Mouse (Mus musculus) stomach, embryonic 14.5 days (tissue): ENCODE results near the gene Csad. TPM values are rescaled to one million over a fixed set of nuclear protein-coding genes. Genes with fewer than 3 reads are reported as not detected.
A peak's percentile ranks its signal among the peaks of the same experiment; 100 is the strongest.
"Not testable (repeated sequence)": the region's sequence is repeated elsewhere in the genome, so short reads cannot be mapped to it uniquely, and the experiment has no call there.

Experiments used
- ATAC-seq: fragments of 200-750 bp; cut with Nextera tagmentation; 2 replicates; pipeline ENCODE4 v1.8.0; 2017; ENCODE audit warnings: low read depth, moderate TSS enrichment; ENCODE audit not compliant: insufficient number of reproducible peaks, insufficient read depth, low FRiP score
- H3K27ac ChIP-seq: fragments of 300-500 bp; sonication (generic); 2 replicates; pipeline ENCODE4 v1.5.1; 2014; ENCODE audit warnings: mild to moderate bottlenecking, low read length, moderate library complexity, mixed read lengths
- H3K27me3 ChIP-seq: fragments of 300-500 bp; sonication (generic); 2 replicates; pipeline ENCODE4 v1.6.1; 2014; ENCODE audit warnings: low read length, control low read depth, mixed read lengths; ENCODE audit not compliant: control insufficient read depth, insufficient read depth
- H3K36me3 ChIP-seq: fragments of 300-500 bp; sonication (generic); 2 replicates; pipeline ENCODE4 v1.6.1; 2014; ENCODE audit warnings: mild to moderate bottlenecking, control low read depth, low read length, moderate library complexity, mixed read lengths; ENCODE audit not compliant: control insufficient read depth, insufficient read depth
- H3K4me1 ChIP-seq: fragments of 300-500 bp; sonication (generic); 2 replicates; pipeline ENCODE4 v1.6.1; 2014; ENCODE audit warnings: low read length, control low read depth, mixed read lengths; ENCODE audit not compliant: control insufficient read depth, insufficient read depth
- H3K4me2 ChIP-seq: fragments of 300-500 bp; sonication (generic); replicated peaks from 2 replicates; pipeline ENCODE4 v1.6.1; 2014; ENCODE audit warnings: low read depth, low read length, control low read depth
- H3K4me3 ChIP-seq: fragments of 300-500 bp; sonication (generic); 2 replicates; pipeline ENCODE4 v1.5.1; 2014; ENCODE audit warnings: low read depth, low read length, control low read depth
- H3K9ac ChIP-seq: fragments of 300-500 bp; sonication (generic); replicated peaks from 2 replicates; pipeline ENCODE4 v1.6.1; 2014; ENCODE audit warnings: low read depth, mild to moderate bottlenecking, control low read depth, low read length, moderate library complexity, mixed read lengths
- H3K9me3 ChIP-seq: fragments of 300-500 bp; sonication (generic); 2 replicates; pipeline ENCODE4 v1.6.1; 2016; ENCODE audit warnings: low read depth, low read length, control low read depth; ENCODE audit not compliant: control insufficient read depth
- WGBS: fragments of 180-500 bp; shearing (Covaris S2); extraction: QIAGEN DNeasy Blood & Tissue Kit; methylation state at CpG from one replicate; pipeline ENCODE4 v1.1.7; 2014; 5-methylcytosine and 5-hydroxymethylcytosine counted together
- polyA plus RNA-seq: library from polyadenylated mRNA; unstranded; fragments of >200 nt; fragmentation: Nextera tagmentation; extraction: Ambion mirVana; gene quantifications from 2 replicates; pipeline ENCODE4 v1.2.1, GENCODE M21; 2014

Csad gene
- polyA plus RNA-seq, 1 experiment from 2014 or later: 63.9 TPM

DNA sequence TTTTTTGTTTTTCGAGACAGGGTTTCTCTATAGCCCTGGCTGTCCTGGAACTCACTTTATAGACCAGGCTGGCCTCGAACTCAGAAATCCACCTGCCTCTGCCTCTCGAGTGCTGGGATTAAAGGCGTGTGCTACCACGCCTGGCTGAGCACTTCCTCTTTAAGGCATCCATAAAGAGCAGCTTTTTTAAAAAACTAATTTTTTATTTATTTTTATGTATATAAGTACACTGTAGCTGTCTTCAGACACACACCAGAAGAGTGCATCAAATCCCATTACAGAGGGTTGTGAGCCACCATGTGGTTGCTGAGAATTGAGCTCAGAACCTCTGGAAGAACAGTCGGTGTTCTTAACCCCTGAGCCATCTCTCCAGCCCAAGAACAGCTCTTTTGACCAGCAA lies 21.1 kb upstream of the Csad start:
- H3K36me3 ChIP-seq, H3K27ac ChIP-seq, H3K4me2 ChIP-seq, ATAC-seq, H3K27me3 ChIP-seq, H3K4me3 ChIP-seq, H3K9me3 ChIP-seq, H3K9ac ChIP-seq, H3K4me1 ChIP-seq: not testable (repeated sequence)
- 80% methylated on average over 5 of the region's 6 CpGs for WGBS

DNA sequence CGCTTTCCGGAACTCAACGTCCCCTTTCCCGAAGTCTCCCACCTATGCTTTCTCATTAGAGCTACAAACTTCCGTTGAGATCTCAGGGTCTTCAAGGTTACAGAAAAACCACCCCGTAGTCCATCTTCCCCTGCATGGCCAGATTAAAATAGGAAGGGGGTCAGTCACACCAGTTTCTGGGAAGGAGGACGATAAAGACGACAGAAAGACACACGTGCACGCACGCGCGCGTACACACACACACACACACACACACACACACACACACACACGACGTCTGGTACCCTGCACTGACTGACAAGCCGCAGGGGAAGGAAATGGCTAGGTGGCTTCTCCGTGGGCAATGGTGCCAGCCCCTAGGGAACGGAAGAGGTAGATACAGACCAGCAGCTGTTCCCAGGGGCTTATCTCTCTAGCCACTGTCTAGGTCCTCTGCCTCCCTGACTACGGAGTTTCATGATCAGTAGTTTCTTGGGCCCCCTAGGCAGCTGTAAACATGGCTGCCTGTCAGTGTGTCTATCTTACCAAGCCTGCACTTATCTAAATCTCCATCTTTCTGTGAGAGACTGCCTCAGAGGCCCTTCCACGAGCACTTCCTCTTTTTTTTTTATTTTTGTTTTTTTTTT lies 20.6 kb upstream of the Csad start:
- Histone ChIP-seq H3K4me3 (peak overlapping the region; percentile 37), H3K9me3 (no peaks in the 10 kb centered on the region), H3K9ac (peak overlapping the region; percentile 36), H3K4me1 (0 out of 2 replicates have a peak, but pooled peaks cover 2% of the 10 kb centered on the region), H3K27ac (no peak overlapping the region), H3K27me3 (no peaks in the 10 kb centered on the region), H3K4me2 (peak overlapping the region; percentile 81), H3K36me3 (no peaks in the 10 kb centered on the region)
- no peak for ATAC-seq
- WGBS: 19% methylated on average over 21 of the region's 21 CpGs

DNA sequence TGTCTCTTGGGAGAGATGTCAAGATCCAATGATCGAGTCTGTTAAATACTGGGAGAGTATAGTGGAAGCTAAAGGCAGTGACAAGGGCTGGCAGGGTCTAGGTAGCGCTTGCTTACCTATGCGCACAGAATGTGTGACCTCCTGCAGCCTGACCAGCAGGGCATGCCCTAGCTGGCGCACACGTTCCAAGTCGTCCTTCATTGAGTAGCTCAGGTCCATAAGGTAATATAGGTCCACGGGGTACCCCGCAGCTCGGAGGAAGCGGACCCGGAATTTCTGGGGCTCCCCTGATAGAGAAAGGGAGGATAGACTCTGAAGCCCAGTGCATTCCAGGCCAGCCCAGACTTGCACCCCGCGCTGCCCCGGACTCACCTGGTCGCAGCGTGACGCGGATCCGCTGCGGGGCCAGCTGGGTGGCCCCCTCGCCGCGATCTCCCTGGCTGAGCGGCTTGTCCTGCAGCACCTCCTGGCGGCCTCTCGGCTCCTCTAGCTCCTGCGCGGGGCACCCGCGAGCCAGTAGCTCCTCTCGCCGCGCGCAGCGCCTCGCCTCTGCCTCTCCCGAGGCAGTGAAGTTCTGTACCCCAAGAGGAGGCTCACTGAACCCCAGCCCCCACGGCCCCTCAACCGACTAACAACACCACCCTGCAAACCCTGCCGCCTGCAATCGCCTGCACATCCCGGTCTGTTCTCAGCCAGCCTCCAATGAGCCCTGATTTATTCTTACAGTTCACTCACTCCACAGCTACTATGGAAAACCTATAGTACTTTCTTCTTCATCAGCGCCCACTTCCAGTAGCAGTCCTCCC lies 19.9 kb upstream of the Csad start:
- peak; percentile 83 for ATAC-seq

DNA sequence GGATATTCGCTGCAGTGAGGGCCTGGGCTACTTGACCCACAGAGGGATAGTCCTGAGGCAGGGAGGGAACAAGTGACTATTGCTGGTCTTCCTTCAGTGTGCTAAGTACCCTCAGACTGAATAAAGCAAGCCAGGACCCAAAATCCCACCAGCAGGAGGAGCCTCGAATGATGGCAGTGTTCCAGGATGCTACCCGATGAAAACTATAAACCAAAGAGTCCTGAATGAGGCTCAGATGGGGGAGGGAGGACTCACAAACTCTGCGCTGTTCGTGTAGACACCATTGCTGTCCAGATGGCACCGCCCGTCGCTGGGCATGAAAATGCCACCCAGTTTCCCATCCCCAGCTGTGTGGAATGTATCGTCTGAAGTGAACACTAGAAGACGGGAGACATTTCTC lies 17.9 kb upstream of the Csad start:
- H3K27me3 ChIP-seq: no peaks in the 10 kb centered on the region

More for the DNA sequence above, 19.9 kb upstream of the Csad start:
- H3K9ac ChIP-seq: peak overlapping the region; percentile 36
- no peaks in the 10 kb centered on the region for H3K36me3 ChIP-seq
- WGBS: 3% methylated on average over 40 of the region's 43 CpGs
- H3K4me1 ChIP-seq: 0 out of 2 replicates have a peak, but pooled peaks cover 2% of the 10 kb centered on the region
- peak overlapping the region; percentile 37 for H3K4me3 ChIP-seq
- H3K27me3 ChIP-seq: no peaks in the 10 kb centered on the region
- H3K4me2 ChIP-seq: peak overlapping the region; percentile 81
- no peak overlapping the region for H3K27ac ChIP-seq
- H3K9me3 ChIP-seq: no peaks in the 10 kb centered on the region

DNA sequence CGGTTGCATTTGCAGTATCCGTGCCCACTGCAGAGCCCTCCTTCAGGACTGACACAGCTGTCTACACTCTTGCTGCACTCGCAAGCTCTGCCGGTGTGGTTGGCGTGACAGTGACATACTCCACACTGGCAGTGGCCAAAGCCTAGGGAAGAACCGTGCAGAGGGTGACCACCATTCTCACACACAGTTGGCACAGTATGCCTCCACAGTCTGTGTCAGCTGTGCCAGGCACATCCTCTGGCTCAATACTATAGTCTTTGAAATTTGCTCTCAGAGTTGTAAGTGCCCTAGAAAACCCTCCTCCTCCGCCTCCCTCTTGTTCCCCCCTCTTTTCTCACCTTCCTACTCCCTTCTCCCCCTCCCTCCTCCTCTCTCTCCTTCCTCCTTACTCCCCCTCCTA lies 12.8 kb upstream of the Csad start:
- no peak overlapping the region for H3K27ac ChIP-seq
- peaks cover 32% of the 10 kb centered on the region for H3K36me3 ChIP-seq
- no peaks in the 10 kb centered on the region for H3K27me3 ChIP-seq
- H3K9ac ChIP-seq: no peak overlapping the region
- 81% methylated on average over 7 of the region's 7 CpGs for WGBS
- H3K4me2 ChIP-seq: no peak overlapping the region
- no peaks in the 10 kb centered on the region for H3K4me1 ChIP-seq
- no peak overlapping the region for H3K4me3 ChIP-seq
- no peaks in the 10 kb centered on the region for H3K9me3 ChIP-seq
- ATAC-seq: no peak

More for the DNA sequence above, 17.9 kb upstream of the Csad start:
- no peak for ATAC-seq
- 59% methylated on average over 10 of the region's 10 CpGs for WGBS
- H3K36me3 ChIP-seq: no peaks in the 10 kb centered on the region
- no peak overlapping the region for H3K4me3 ChIP-seq
- H3K4me1 ChIP-seq: 0 out of 2 replicates have a peak, but pooled peaks cover 2% of the 10 kb centered on the region
- no peaks in the 10 kb centered on the region for H3K9me3 ChIP-seq
- H3K9ac ChIP-seq: no peak overlapping the region
- H3K27ac ChIP-seq: no peak overlapping the region
- no peak overlapping the region for H3K4me2 ChIP-seq

DNA sequence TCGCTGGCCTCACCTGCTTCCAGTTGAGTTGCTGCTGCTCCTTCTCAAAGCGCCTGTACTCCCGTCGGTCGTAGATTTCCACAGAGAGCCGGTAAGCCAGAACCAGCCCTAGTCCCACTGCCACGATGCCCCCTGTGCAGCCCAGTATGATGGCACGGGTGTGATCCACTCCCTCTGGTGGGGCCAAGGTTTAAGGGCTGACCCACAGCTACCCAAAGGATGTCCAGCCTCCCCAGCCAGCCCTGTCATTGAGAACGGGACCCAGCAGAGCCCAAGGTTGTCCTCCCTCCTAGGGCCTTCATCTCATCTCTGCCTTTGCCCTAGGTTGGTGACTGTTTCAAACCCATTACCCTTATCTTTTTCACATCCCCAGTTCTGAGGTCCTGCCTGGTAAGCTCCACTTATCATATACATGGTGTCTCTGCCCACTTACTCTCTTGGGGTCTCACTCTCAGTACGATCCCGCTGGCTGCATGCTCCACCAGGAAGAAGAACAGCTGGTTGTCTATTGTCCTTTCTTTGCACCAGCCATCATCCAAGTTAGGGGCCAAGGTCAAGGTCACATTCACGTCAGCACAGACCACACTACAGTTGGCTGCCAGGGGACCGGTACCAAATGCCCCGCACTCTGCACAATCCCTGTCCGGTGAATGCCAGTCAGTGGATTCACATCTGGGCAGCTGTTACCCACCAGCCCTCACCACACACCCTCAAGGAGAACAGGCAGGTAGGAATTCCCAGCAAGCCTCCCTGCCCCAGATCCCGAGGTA lies 12.1 kb upstream of the Csad start:
- no peak overlapping the region for H3K27ac ChIP-seq
- no peak overlapping the region for H3K4me3 ChIP-seq
- ATAC-seq: no peak
- H3K36me3 ChIP-seq: peaks cover 38% of the 10 kb centered on the region
- H3K9me3 ChIP-seq: no peaks in the 10 kb centered on the region
- no peaks in the 10 kb centered on the region for H3K27me3 ChIP-seq
- no peaks in the 10 kb centered on the region for H3K4me1 ChIP-seq
- no peak overlapping the region for H3K4me2 ChIP-seq
- H3K9ac ChIP-seq: no peak overlapping the region
- WGBS: 81% methylated on average over 16 of the region's 16 CpGs

DNA sequence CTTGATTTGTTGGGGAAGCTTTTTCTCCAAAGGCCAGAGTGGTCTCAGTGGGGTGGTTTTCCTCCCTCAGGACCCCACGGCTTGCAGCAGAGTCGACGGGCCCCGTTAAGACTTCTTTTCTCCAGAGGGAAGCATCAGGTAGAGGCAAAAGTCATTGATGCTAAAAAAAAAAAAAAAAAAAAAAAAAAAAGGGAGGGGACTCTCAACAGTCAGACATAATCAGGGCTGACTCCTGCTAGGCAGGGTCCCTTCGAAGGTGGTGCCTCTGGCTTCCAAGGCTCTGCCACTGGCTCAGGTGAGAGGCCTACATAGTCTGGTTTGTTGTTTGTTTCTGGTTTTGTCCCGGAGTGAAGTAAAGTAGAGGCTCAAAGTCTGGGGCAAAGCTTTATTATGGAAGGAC lies 11.1 kb upstream of the Csad start:
- WGBS: 73% methylated on average over 6 of the region's 6 CpGs
- no peak overlapping the region for H3K27ac ChIP-seq

DNA sequence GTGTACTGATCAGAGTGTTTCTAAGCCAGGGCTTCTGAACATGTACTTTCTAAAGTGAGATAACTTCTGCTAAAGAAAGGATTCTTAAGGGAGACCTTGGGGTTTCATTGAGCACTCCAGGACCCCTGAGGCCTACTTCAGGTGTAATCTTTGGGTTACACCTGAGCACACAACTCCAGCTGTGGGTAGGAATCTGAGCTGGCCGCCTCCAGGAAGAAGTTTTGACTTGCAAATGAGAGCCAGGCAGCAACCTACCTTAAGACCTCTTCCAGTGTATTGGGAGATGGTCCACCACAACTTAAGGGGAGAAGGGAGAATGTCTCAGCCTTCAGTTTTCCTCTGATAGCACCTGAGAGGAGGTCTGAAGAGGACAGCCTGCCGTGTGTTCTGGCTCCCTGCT lies 9.6 kb upstream of the Csad start:
- no peak for ATAC-seq
- H3K36me3 ChIP-seq: peaks cover 53% of the 10 kb centered on the region
- H3K9me3 ChIP-seq: no peaks in the 10 kb centered on the region
- no peaks in the 10 kb centered on the region for H3K27me3 ChIP-seq
- no peaks in the 10 kb centered on the region for H3K4me1 ChIP-seq
- H3K27ac ChIP-seq: no peak overlapping the region
- H3K4me3 ChIP-seq: no peak overlapping the region
- 40% methylated on average over 2 of the region's 2 CpGs for WGBS
- no peak overlapping the region for H3K4me2 ChIP-seq
- no peak overlapping the region for H3K9ac ChIP-seq

More for the DNA sequence above, 11.1 kb upstream of the Csad start:
- Histone ChIP-seq H3K27me3 (no peaks in the 10 kb centered on the region), H3K4me1 (no peaks in the 10 kb centered on the region), H3K4me3 (no peak overlapping the region), H3K9me3 (no peaks in the 10 kb centered on the region), H3K9ac (no peak overlapping the region), H3K4me2 (no peak overlapping the region), H3K36me3 (peaks cover 42% of the 10 kb centered on the region)
- no peak for ATAC-seq
